Mouse (Mus musculus): ENCODE results near the gene Acox1.

DNA sequence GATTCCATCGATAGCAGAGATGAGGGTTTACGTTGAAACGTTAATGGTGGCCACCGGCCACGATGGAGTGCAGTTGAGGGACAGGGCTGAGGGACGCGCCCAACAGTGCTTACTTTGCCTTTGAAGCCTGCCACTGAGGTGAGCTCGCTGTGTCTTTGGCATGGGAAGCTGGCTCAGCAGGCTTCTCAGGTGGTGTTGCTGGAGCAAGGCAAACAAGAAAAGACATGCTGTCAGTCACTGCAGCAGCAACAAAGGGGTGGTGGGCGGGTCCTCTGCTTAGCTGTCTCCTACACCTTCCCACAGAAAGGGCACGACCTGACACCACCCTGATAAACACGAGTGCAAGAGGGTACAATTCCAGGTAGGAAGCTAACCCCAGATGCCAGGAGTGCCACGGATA is 37.5 kb downstream of the Acox1 start:
- TF ChIP-seq EP300 (optimal IDR thresholded peaks at IDR 0.05) = no peak
- TF ChIP-seq CTCF (IDR thresholded peaks at IDR 0.05; ENCODE audit: low read depth) = no peak

Measured in stomach, postnatal 0 days (tissue).